Mouse (Mus musculus) megakaryocyte-erythroid progenitor cell, adult 5 weeks (primary cell): Measurements from ENCODE around the gene Mfsd9. TPM values are rescaled to one million over a fixed set of nuclear protein-coding genes. Genes with fewer than 3 reads are reported as not detected.

Experiments used
- polyA plus RNA-seq: library from polyadenylated mRNA; stranded (reverse); fragments of >175 nt; gene quantifications from 2 replicates; pipeline ENCODE4 v1.2.3, GENCODE M21; 2012

The Mfsd9 gene
- polyA plus RNA-seq, result 0.28 and 0.33 TPM in 2 replicates

DNA sequence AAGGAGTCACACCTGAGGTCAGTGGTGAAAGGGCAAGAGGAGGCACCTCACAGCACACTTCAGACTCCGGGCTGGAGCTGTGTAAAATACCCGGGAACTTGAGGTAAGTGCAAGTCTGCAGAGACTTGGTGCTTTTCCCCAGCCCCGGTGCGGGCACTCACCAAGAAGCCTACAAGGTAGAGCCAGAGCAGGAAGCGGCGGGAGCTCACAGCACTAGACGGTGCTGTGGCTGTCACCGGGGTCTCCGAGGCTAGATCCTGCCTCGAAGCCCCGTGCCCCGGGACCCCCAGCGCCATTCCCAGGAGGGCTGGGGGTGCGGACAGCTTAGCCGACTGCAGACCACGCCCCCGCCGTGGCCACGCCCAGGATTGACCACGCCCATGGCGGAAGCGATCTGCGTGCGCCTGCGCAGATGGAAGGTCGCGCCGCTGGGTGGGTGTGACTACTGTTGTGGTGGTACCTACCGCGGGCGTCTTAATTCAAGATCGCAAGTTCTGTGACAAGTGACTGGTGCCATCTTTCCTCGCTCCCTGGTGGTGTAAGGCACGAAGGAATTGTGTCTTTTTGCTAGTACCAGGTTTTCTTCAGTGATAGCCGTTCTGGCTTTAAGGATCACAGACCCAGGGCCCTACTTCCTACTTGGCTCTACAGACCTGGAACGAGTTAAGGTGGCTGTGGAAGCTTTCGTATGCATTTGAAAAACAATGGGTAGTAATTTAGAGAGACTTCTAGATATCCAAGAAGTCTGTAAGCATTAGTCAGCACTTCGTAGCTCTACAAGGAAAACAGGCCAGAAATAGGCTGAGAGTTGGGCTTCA, at the start of gene Mfsd9:
Gene Mfsd9, minus strand, starts transcription at position 364 of the 818 bp plus-strand sequence.

DNA sequence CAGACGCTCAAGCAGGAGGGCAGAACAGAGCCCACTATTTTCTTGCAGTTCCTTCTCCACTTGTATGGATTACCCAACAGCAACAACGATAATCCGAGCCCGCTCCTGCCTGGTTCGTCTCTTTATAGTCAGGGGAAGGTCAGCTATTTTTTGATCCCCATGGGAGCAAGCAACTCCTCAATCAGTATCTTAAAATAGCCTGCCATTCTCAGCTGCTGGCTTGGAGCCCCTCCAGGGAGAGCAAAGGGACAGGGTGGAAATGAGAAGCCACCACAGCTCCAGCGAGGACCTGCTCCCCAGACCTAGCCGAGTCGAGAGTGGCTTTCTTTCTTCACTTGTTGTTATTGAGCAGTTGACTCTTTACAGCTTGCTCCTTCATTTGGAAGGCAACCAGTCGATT, 14.9 kb upstream of the Mfsd9 start, which contains the start of gene Tmem182:
Gene Tmem182, plus strand, starts transcription at position 251 of the 400 bp plus-strand sequence.

Other genes starting within 250 kb of the Mfsd9 start
- not detected in 2 replicates for gene Slc9a4, start 210.6 kb downstream of the Mfsd9 start, polyA plus RNA-seq
- gene Slc9a2, start 110.1 kb downstream of the Mfsd9 start, polyA plus RNA-seq, result 0.22 and 0.41 TPM in 2 replicates
- not detected in 2 replicates for gene Tmem182, start 14.9 kb upstream of the Mfsd9 start, polyA plus RNA-seq